Mouse (Mus musculus) thymus, adult 2 months (tissue): ENCODE results near the gene St8sia2.

Source experiments
- CTCF ChIP-seq: fragments of 200-500 bp; IDR thresholded peaks from 2 replicates; pipeline ENCODE4 v1.5.1; 2012; ENCODE audit warnings: mild to moderate bottlenecking, control low read depth, low read length, moderate library complexity, borderline replicate concordance; ENCODE audit not compliant: control insufficient read depth, poor library complexity, insufficient read depth; ENCODE audit errors: extremely low read depth
- POLR2A ChIP-seq: fragments of 200-500 bp; IDR thresholded peaks from 2 replicates; pipeline ENCODE4 v1.6.1; 2012; ENCODE audit warnings: mild to moderate bottlenecking, low read length, control low read depth, moderate library complexity; ENCODE audit not compliant: control insufficient read depth, poor library complexity, insufficient read depth; ENCODE audit errors: extremely low read depth

GRCm38 (mm10) chr7:74021771-74022170 lies 8.3 kb upstream of the St8sia2 start:
- TF ChIP-seq CTCF (no peak), POLR2A (no peak)
